Mouse (Mus musculus) adipocyte (in vitro differentiated cells): ENCODE measurements around the gene Cxcl3.

Experiments
- DNase-seq: peaks from one replicate; pipeline ENCODE4 v3.0.0-alpha.2; 2016; ENCODE audit warnings: low spot score

Cxcl3 gene

GRCm38 (mm10) chr5:90785659-90786588, at the start of gene Cxcl3:
TSS of gene Cxcl3 (plus strand) at chr5:90786103.
- peak; percentile 68 for DNase-seq

DNA sequence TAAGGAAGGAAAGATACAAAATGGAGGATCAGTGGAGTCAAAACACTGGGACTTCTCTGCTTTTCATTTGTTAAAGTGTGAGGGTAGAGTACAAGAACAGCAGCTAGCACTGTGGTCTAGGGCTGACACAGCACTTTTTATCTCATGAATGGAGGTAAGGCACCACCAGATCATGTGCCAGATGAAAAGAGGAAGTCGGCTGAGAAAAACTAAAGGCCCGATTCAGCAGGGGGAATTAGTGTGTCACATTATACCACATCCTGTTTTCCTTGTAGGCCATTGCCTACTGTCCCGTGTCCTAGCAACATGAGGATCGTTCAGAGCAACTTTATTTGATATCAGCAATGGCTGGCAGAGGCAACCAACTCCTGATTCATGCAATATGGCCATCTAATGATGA, 43.9 kb upstream of the Cxcl3 start:
- no peak for DNase-seq

GRCm38 (mm10) chr5:90753934-90754333, 32.0 kb upstream of the Cxcl3 start:
- no peak for DNase-seq

DNA sequence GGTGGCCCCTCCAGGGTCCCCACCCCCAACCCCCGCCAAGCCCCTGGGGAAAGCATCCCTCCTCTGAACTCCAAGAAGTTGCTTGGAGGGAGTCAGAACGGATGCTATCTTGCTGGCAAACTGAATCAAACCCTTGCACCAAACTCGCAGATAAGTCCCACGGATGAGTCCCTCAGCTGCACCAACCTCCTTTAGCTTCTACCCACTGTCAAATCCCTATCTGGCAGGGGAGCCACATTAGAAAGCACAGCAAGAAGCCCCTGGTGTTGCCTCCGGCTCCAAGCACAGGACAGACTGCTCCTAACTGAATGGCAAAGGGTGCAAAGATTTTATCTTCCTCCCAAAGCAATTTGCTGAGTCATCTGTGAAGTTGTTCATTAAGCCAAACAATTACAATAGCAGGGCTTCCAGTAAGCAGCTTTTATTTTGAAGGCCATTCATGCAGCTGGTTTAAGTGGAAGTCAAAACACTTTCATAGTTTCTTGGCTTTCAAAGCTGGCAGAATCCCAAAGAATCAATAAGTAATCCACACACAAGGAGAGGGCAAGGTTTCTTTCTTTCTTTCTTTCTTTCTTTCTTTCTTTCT, 27.8 kb upstream of the Cxcl3 start:
- peak; percentile 87 for DNase-seq

DNA sequence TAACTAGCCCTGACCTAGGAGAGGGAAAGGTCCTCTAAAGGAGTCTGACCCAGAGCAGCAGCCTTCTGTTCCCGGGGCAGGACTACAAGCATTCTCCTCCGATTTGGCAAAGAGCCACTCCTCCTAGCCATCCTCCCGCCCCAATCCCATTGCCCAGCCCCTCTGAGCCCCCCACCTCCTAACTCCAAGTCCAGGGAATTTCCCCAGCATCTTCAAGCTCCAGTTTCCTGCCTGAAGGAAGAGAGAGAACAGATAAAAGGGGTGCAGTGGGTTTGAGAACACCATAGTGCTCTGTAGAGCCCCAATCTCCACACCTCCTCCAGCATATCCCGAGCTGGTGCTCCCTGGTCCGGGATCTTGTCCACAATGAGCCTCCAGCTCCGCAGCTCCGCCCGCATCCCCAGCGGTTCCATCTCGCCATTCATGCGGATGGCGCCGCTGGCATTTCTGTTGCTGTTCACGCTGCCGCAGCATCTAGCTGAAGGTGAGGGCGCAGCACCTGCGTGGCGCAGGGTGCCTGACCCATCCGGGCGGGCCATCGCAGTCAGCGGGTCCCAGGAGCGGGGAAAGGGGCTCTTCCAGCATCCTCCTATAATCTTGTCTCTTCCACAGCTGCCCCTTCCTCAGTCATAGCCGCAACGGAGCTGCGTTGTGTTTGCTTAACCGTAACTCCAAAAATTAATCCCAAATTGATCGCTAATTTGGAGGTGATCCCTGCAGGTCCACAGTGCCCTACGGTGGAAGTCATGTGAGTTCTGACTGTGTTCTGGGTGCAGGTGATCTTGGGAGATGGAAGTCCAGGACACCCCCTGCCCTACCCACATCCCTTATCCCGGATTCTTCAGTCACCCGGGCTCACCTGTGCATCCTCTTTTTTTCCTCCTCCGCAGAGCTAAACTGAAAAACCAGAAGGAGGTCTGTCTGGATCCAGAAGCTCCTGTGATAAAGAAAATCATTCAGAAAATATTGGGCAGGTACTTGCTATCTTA, 26.5 kb upstream of the Cxcl3 start, which contains the start of gene Cxcl5:
Cxcl5 (plus strand) TSS at position 284 of the 989 bp plus-strand sequence.
- DNase-seq = peak; percentile 64

DNA sequence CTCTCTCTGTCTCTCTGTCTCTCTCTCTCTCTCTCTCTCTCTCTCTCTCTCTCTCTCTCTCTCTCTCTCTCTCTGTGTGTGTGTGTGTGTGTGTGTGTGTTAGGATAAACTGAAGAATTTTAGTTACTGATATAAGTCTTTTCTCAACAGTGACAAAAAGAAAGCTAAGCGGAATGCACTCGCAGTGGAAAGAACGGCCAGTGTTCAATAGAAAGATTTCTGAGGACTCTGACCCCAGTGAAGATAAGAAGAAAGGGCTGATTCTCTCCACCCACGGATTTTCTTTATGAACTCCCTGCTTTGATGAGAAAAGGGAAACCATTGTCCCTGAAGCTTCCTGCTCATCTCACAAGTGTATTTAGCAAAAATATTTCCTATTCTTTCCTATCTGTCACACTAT, 25.6 kb upstream of the Cxcl3 start:
- no peak for DNase-seq

- no peak for DNase-seq
Measured at GRCm38 (mm10) chr5:90760844-90761243, 25.1 kb upstream of the Cxcl3 start.

- no peak for DNase-seq
Measured at GRCm38 (mm10) chr5:90761834-90762233, 24.1 kb upstream of the Cxcl3 start.

DNA sequence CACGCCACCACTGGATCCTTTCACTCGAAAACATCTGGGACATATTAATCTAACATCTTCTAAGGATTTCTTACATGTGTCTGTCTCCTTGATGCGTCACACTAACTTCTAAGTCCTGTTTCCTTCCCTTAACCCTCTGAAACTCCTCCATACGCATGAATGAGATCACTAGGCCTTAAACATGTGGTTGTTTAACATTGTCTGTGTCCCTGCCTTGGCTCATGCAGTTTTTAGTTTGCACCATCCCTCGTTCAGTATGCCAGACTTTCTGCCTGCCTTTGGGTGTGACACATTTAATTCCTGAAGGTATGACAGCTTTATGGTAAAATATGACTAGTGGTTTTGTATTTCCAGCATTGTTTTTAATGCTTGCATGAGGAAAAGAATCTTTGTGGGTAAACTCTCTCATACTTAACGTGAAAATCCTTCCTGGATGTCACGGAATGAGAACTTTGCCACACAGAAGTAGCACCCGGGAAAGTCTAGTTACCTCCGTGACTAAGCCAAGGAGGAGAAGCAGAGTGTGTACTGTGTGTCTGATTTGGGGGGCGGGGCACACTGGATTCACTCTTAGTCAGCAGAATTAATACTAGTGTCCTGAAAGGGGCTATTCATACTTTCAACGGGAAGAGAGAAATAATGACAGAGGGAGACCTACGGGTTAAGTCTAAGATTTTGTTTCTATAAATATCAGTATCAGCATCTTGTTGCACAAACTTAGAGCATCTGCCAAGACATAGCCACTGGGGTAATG, 21.8 kb upstream of the Cxcl3 start:
- no peak for DNase-seq

- no peak for DNase-seq
Measured at GRCm38 (mm10) chr5:90765821-90766606, 19.9 kb upstream of the Cxcl3 start.

GRCm38 (mm10) chr5:90768218-90768617, 17.7 kb upstream of the Cxcl3 start, which contains the start of gene Ppbp:
TSS of gene Ppbp (plus strand) at chr5:90768518.
- DNase-seq = no peak

- DNase-seq = no peak
Measured at GRCm38 (mm10) chr5:90771369-90771768, 14.5 kb upstream of the Cxcl3 start.

GRCm38 (mm10) chr5:90771880-90772653, 13.8 kb upstream of the Cxcl3 start, which contains the start of gene Pf4:
TSS of gene Pf4 (plus strand) at chr5:90772435.
- no peak for DNase-seq

- no peak for DNase-seq
Measured at GRCm38 (mm10) chr5:90775562-90775961, 10.3 kb upstream of the Cxcl3 start.

DNA sequence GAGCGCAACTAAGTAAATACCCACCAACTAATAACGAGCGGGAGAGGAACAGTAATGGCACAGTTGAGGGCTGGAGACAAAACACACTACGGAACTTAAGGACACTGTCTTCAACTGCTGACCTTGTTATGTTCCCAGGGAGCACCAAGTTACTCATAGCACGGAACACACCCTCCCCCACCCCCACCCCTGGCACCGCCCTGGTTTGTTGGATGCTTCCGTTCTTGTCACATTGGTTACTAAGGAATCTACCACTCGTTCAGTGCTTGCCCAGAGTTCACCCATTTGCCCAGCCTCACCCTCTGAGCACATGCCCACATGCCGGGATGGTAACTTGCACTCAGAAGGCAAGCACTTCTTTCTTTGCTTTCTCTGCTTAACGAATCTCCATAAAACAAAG, 8.3 kb upstream of the Cxcl3 start:
- no peak for DNase-seq

- DNase-seq = no peak
Measured at GRCm38 (mm10) chr5:90778856-90779255, 7.0 kb upstream of the Cxcl3 start.

GRCm38 (mm10) chr5:90783697-90784096, 2.2 kb upstream of the Cxcl3 start:
- peak; percentile 57 for DNase-seq

- DNase-seq = no peak
Measured at GRCm38 (mm10) chr5:90788114-90788513, 2.2 kb downstream of the Cxcl3 start.

DNA sequence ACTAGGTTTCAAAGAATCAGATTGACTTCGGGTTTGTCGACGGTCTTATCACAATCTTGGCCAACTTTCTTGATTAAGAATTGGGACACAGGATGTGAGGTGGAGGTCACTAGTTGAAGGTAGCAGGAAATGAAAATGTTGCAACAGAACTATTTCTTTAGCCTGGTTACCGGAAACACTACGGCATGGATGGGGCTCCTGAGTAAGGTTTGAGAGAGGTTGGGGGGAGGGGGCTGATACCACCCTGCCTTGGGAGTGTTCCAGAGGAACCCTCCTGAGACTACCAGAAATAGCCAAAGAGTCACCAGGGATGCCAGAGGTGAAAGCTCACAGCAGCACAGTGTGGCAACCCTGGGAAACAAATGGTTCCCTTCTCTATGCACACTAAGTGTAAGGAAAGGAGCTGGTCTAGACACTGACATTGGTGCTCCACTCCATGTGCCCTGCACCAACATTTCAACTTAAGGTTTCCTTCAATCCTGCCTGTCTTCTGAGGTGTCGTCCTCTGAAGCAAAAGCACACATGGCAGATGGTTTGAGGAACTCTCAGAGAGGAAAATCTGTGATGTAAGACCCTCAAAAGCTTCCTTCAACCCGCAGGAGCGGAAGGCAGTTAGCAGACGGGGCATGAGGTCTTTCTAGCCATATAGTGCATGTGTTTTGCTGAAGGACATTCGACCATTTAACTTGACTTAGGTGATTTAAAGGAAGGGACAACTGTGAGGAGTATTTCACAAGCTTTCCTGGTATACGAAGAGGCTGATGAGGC, 3.6 kb downstream of the Cxcl3 start:
- DNase-seq = peak; percentile 37
